Mouse (Mus musculus): ENCODE measurements at regions not wholly inside any gene's neighbourhood (a gene's known extent, or its start where the extent isn't known, plus 50 kb on each side); places are given as distances from the start of the nearest gene placed in this dataset.

DNA sequence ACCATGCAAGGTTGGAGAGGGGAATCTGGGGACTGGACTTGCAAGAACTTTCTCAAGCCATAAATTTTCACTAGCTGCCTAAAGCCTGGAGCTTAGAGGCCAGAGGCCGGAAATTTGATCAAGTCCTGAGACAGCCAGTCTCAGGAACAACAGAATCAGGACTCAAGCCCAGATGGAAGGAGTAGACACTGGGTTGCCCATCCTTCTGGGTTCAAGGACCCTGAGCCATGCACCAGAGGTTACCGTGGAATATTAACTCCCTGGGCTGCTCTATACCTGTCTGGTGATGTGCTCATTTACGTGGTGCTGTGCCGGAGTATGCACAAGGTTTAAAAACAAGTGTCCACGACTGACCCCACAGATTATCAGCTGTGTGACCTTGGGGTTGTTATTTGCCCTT lies 145.1 kb downstream of the Efnb1 start:
- TF ChIP-seq CTCF (IDR thresholded peaks at IDR 0.05; ENCODE audit: control insufficient read depth, insufficient read depth, insufficient replicate concordance, low read depth, low read length) (no peak), POLR2A (IDR thresholded peaks at IDR 0.05; ENCODE audit: control insufficient read depth, low read depth, low read length) (no peak)
